Mouse (Mus musculus) liver, embryonic 14.5 days (tissue): ENCODE measurements around the gene Dtx3.

Experiments used
- CTCF ChIP-seq: IDR thresholded peaks from 2 replicates; pipeline ENCODE4 v1.5.1; 2016; ENCODE audit warnings: antibody characterized with exemption, low read depth, control low read depth
- EP300 ChIP-seq: IDR thresholded peaks from 2 replicates; pipeline ENCODE4 v1.6.1; 2016; ENCODE audit warnings: antibody characterized with exemption, low read depth

DNA sequence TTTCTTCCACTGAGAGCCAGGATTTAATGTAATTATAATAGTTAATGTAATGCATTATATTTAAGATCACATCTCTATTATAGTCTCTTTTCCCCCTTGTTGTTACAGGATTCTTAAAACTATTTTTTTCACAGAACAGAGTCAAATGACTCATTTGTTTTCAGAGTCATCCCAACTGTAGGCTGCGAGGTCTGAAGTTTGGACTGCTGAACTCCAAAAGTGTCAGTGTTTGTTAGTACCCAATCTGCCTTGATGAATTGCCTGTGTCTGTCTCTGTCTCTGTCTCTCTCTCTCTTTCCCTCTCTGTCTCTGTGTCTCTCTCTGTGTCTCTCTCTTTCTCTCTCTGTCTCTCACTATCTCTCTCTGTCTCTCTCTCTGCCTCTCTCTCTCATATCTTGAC, 39.0 kb downstream of the Dtx3 start:
- no peak for TF ChIP-seq CTCF
- TF ChIP-seq EP300: no peak
